Mouse (Mus musculus) lung, embryonic 16.5 days (tissue): ENCODE measurements around the gene Trem1. TPM values are rescaled to one million over a fixed set of nuclear protein-coding genes. Genes with fewer than 3 reads are reported as not detected.

Experiments used
- ATAC-seq: fragments of 200-750 bp; cut with Nextera tagmentation; 2 replicates; pipeline ENCODE4 v1.8.0; 2017; ENCODE audit warnings: low read depth, mild to moderate bottlenecking, moderate library complexity
- H3K27ac ChIP-seq: fragments of 300-500 bp; sonication (generic); 2 replicates; pipeline ENCODE4 v1.5.1; 2014; ENCODE audit warnings: mild to moderate bottlenecking, control low read depth, low read length
- H3K27me3 ChIP-seq: fragments of 300-500 bp; sonication (generic); 2 replicates; pipeline ENCODE4 v1.6.1; 2014; ENCODE audit warnings: low read depth, low read length, mixed read lengths; ENCODE audit not compliant: control insufficient read depth, insufficient read depth
- H3K36me3 ChIP-seq: fragments of 300-500 bp; sonication (generic); 2 replicates; pipeline ENCODE4 v1.6.1; 2014; ENCODE audit warnings: low read length; ENCODE audit not compliant: control insufficient read depth, insufficient read depth
- H3K4me1 ChIP-seq: fragments of 300-500 bp; sonication (generic); replicated peaks from 2 replicates; pipeline ENCODE4 v1.6.1; 2014; ENCODE audit warnings: low read length, mixed read lengths; ENCODE audit not compliant: control insufficient read depth, insufficient read depth
- H3K4me2 ChIP-seq: fragments of 300-500 bp; sonication (generic); 2 replicates; pipeline ENCODE4 v1.6.1; 2014; ENCODE audit warnings: low read depth, low read length, control low read depth
- H3K4me3 ChIP-seq: fragments of 300-500 bp; sonication (generic); 2 replicates; pipeline ENCODE4 v1.5.1; 2014; ENCODE audit warnings: mild to moderate bottlenecking, low read length, control low read depth
- H3K9ac ChIP-seq: fragments of 300-500 bp; sonication (generic); 2 replicates; pipeline ENCODE4 v1.6.1; 2014; ENCODE audit warnings: low read length, control low read depth
- H3K9me3 ChIP-seq: fragments of 300-500 bp; sonication (generic); 2 replicates; pipeline ENCODE4 v1.6.1; 2016; ENCODE audit warnings: low read length; ENCODE audit not compliant: control insufficient read depth
- WGBS: fragments of 180-500 bp; shearing (Covaris S2); extraction: QIAGEN DNeasy Blood & Tissue Kit; methylation state at CpG from one replicate; pipeline ENCODE4 v1.1.7; 2014; 5-methylcytosine and 5-hydroxymethylcytosine counted together
- polyA plus RNA-seq: library from polyadenylated mRNA; unstranded; fragments of >200 nt; fragmentation: Nextera tagmentation; extraction: Ambion mirVana; gene quantifications from 2 replicates; pipeline ENCODE4 v1.2.1, GENCODE M21; 2015

Trem1 gene
- polyA plus RNA-seq, 1 experiment from 2014 or later: 0.20 TPM

- Histone ChIP-seq H3K4me1 (no peaks in the 10 kb centered on the region), H3K4me3 (no peak overlapping the region), H3K4me2 (no peak overlapping the region), H3K9ac (no peak overlapping the region), H3K27ac (no peak overlapping the region), H3K9me3 (no peaks in the 10 kb centered on the region), H3K27me3 (no peaks in the 10 kb centered on the region), H3K36me3 (no peaks in the 10 kb centered on the region)
- 31% methylated on average over 4 of the region's 4 CpGs for WGBS
- no peak for ATAC-seq
These were observed 3.3 kb downstream of the Trem1 start for GRCm38 (mm10) chr17:48235773-48236370.

GRCm38 (mm10) chr17:48237621-48238020 is 5.1 kb downstream of the Trem1 start:
- Histone ChIP-seq H3K9ac (no peak overlapping the region), H3K9me3 (no peaks in the 10 kb centered on the region), H3K4me1 (no peaks in the 10 kb centered on the region), H3K4me2 (no peak overlapping the region), H3K36me3 (no peaks in the 10 kb centered on the region), H3K4me3 (no peak overlapping the region), H3K27ac (no peak overlapping the region), H3K27me3 (no peaks in the 10 kb centered on the region)
- WGBS: 85% methylated on average over 8 of the region's 8 CpGs
- no peak for ATAC-seq

GRCm38 (mm10) chr17:48247221-48247928 is 14.8 kb downstream of the Trem1 start, which contains the start of gene Trem3:
Gene Trem3 (plus strand): TSS chr17:48247777.
- WGBS: 70% methylated on average over 11 of the region's 11 CpGs
- ATAC-seq: no peak

GRCm38 (mm10) chr17:48249039-48249438 is 16.5 kb downstream of the Trem1 start:
- H3K4me3 ChIP-seq: no peak overlapping the region
- H3K4me1 ChIP-seq: no peaks in the 10 kb centered on the region
- H3K36me3 ChIP-seq: no peaks in the 10 kb centered on the region
- no peak overlapping the region for H3K4me2 ChIP-seq
- H3K9ac ChIP-seq: no peak overlapping the region
- H3K27me3 ChIP-seq: no peaks in the 10 kb centered on the region
- no peaks in the 10 kb centered on the region for H3K9me3 ChIP-seq
- H3K27ac ChIP-seq: no peak overlapping the region
- ATAC-seq: no peak

More at GRCm38 (mm10) chr17:48247221-48247928, 14.8 kb downstream of the Trem1 start, which contains the start of gene Trem3:
- no peaks in the 10 kb centered on the region for H3K4me1 ChIP-seq
- H3K27me3 ChIP-seq: no peaks in the 10 kb centered on the region
- H3K27ac ChIP-seq: no peak within 1 kb of the TSS
- H3K4me3 ChIP-seq: no peak within 1 kb of the TSS
- H3K4me2 ChIP-seq: no peak within 1 kb of the TSS
- H3K9ac ChIP-seq: no peak within 1 kb of the TSS
- H3K9me3 ChIP-seq: no peaks in the 10 kb centered on the region
- no peaks in the 10 kb centered on the region for H3K36me3 ChIP-seq

DNA sequence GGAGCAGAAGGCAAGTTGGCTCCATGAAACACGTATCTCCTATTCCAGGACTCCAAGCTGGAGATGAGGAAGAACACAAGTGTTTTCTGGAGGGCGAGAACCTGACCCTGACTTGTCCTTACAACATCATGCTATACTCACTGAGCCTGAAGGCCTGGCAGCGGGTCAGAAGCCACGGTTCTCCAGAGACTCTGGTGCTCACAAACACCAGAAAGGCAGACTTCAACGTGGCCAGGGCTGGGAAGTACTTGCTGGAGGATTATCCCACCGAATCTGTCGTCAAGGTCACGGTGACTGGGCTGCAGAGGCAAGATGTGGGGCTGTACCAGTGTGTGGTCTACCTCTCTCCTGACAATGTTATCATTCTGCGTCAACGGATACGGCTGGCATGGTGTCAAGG is 16.9 kb downstream of the Trem1 start:
- no peaks in the 10 kb centered on the region for H3K27me3 ChIP-seq
- H3K4me1 ChIP-seq: no peaks in the 10 kb centered on the region
- no peak overlapping the region for H3K27ac ChIP-seq
- H3K36me3 ChIP-seq: no peaks in the 10 kb centered on the region
- no peaks in the 10 kb centered on the region for H3K9me3 ChIP-seq
- H3K4me3 ChIP-seq: no peak overlapping the region
- no peak overlapping the region for H3K9ac ChIP-seq
- no peak for ATAC-seq
- WGBS: 63% methylated on average over 11 of the region's 11 CpGs
- no peak overlapping the region for H3K4me2 ChIP-seq

GRCm38 (mm10) chr17:48250631-48251030 is 18.1 kb downstream of the Trem1 start:
- H3K4me1 ChIP-seq: no peaks in the 10 kb centered on the region
- no peaks in the 10 kb centered on the region for H3K27me3 ChIP-seq
- 80% methylated on average over 7 of the region's 7 CpGs for WGBS
- no peak for ATAC-seq
- H3K27ac ChIP-seq: no peak overlapping the region
- H3K4me2 ChIP-seq: no peak overlapping the region
- H3K36me3 ChIP-seq: no peaks in the 10 kb centered on the region
- no peaks in the 10 kb centered on the region for H3K9me3 ChIP-seq
- H3K4me3 ChIP-seq: no peak overlapping the region
- no peak overlapping the region for H3K9ac ChIP-seq

DNA sequence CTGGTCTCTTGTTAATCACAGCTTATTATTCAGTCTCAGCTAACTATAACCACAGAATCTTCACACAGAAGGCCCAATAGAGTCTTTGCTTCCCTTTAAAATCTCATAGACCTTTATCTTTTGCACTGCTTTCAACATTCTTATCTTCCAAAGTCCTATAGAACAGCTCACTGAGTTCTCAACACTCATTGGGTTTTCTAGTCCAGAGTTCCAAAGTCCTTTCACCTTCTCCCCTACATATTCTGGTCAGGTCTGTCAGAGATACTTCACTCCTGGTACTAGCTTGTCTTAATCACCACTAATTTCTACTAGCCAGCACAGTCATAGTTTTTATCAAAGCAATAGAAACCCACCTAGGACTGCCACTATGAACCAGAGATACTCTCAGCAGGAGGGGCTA is 24.0 kb downstream of the Trem1 start:
- H3K27ac ChIP-seq: no peak overlapping the region
- no peaks in the 10 kb centered on the region for H3K9me3 ChIP-seq
- no peaks in the 10 kb centered on the region for H3K27me3 ChIP-seq
- H3K36me3 ChIP-seq: no peaks in the 10 kb centered on the region
- ATAC-seq: no peak
- no peak overlapping the region for H3K9ac ChIP-seq
- no peak overlapping the region for H3K4me2 ChIP-seq
- H3K4me1 ChIP-seq: no peaks in the 10 kb centered on the region
- no peak overlapping the region for H3K4me3 ChIP-seq

GRCm38 (mm10) chr17:48261868-48262267 is 29.3 kb downstream of the Trem1 start:
- H3K4me1 ChIP-seq: no peaks in the 10 kb centered on the region
- no peak for ATAC-seq
- no peaks in the 10 kb centered on the region for H3K36me3 ChIP-seq
- no peaks in the 10 kb centered on the region for H3K9me3 ChIP-seq
- H3K4me3 ChIP-seq: no peak overlapping the region
- H3K9ac ChIP-seq: no peak overlapping the region
- no peak overlapping the region for H3K4me2 ChIP-seq
- H3K27me3 ChIP-seq: no peaks in the 10 kb centered on the region
- no peak overlapping the region for H3K27ac ChIP-seq
- WGBS: 59% methylated on average over 2 of the region's 2 CpGs

DNA sequence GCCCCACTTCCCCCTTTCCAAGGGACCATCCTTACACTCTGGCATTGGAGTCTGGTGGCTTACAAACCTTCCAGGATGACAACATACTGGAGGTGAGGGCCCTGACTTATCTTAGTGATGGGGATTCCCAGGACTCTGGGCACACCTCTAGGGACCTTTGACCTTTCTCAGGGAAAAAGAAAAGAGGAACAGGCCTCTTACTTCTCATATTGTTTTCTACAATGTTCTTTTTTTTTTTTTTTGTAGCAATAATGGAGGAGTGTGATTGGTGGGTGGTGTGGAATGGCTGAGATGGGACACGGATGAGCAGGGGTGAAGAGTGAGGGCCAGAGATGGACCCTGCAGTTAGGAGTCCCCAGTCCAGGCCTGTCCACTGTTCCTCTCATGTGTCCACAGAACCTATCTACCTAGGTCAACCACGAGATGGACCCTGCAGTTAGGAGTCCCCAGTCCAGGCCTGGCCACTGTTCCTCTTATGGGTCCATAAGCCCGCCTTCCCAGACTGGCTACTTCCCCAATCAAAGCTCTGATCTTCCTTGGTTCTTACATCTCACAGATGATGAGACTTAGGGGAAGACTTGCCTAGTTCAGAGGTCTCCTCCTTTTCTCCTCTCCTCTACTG is 31.3 kb downstream of the Trem1 start, which contains the start of gene Treml4:
TSS of gene Treml4 (plus strand) at position 555 of the 622 bp plus-strand sequence.
- no peak within 1 kb of the TSS for H3K4me2 ChIP-seq
- no peaks in the 10 kb centered on the region for H3K36me3 ChIP-seq
- H3K27me3 ChIP-seq: no peaks in the 10 kb centered on the region
- H3K4me3 ChIP-seq: no peak within 1 kb of the TSS
- no peak within 1 kb of the TSS for H3K27ac ChIP-seq
- no peaks in the 10 kb centered on the region for H3K9me3 ChIP-seq
- H3K4me1 ChIP-seq: no peaks in the 10 kb centered on the region
- WGBS: 91% methylated on average over 3 of the region's 3 CpGs
- ATAC-seq: no peak
- H3K9ac ChIP-seq: no peak within 1 kb of the TSS
